Mouse (Mus musculus) testis, adult 2 months (tissue): ENCODE data around the gene Susd1. TPM values are rescaled to one million over a fixed set of nuclear protein-coding genes. Genes with fewer than 3 reads are reported as not detected.

Experiments used
- H3K27ac ChIP-seq: fragments of 200-500 bp; 2 replicates; pipeline ENCODE4 v1.5.1; 2012; ENCODE audit warnings: low read depth, low read length; ENCODE audit not compliant: control insufficient read depth, insufficient read depth
- H3K27me3 ChIP-seq: fragments of 200-500 bp; 2 replicates; pipeline ENCODE4 v1.6.1; 2012; ENCODE audit warnings: mild to moderate bottlenecking, low read length, moderate library complexity; ENCODE audit not compliant: control insufficient read depth, insufficient read depth
- H3K36me3 ChIP-seq: fragments of 200-500 bp; 2 replicates; pipeline ENCODE4 v1.6.1; 2012; ENCODE audit warnings: mild to moderate bottlenecking, low read length; ENCODE audit not compliant: control insufficient read depth, insufficient read depth
- H3K4me1 ChIP-seq: fragments of 200-500 bp; 2 replicates; pipeline ENCODE4 v1.6.1; 2012; ENCODE audit warnings: low read length; ENCODE audit not compliant: control insufficient read depth, insufficient read depth
- H3K4me3 ChIP-seq: fragments of 200-500 bp; 2 replicates; pipeline ENCODE4 v1.5.1; 2012; ENCODE audit warnings: low read depth, mild to moderate bottlenecking, low read length, moderate library complexity, mixed read lengths; ENCODE audit not compliant: control insufficient read depth
- CTCF ChIP-seq: fragments of 200-500 bp; IDR thresholded peaks from 2 replicates; pipeline ENCODE4 v1.5.1; 2012; ENCODE audit warnings: low read depth, mild to moderate bottlenecking, inconsistent platforms, low read length, moderate library complexity; ENCODE audit not compliant: control insufficient read depth, insufficient read depth, insufficient replicate concordance
- POLR2A ChIP-seq: fragments of 200-500 bp; IDR thresholded peaks from 2 replicates; pipeline ENCODE4 v1.6.1; 2012; ENCODE audit warnings: low read depth, mild to moderate bottlenecking, inconsistent platforms, low read length, moderate library complexity; ENCODE audit not compliant: control insufficient read depth
- polyA plus RNA-seq: library from polyadenylated mRNA; depleted of rRNA; stranded (reverse); fragments of >200 nt; gene quantifications from 2 replicates; pipeline ENCODE4 v1.2.3, GENCODE M21; 2012

Susd1 gene
- polyA plus RNA-seq, 1 experiment: 4.8 TPM

DNA sequence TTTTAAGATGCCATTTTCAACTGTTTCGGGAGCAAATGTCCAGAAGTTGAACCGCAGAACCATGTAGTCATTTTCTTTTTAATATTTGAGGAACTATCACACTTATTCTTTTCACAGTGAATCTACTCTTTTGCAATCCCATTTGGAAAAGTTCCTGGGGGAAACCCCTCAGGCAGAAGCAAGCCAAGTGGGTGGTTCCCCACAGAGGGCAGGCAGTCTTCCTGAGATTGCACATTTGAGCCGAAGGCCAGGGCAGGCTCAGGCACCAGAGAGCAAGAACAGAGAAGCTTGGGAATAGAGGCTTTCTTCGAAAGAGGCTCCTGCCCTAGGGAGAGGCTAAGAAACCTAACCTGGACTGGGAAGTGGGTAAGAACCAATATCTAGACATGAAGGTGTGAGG is 19.2 kb downstream of the Susd1 start:
- no peak overlapping the region for H3K27ac ChIP-seq
- no peaks in the 10 kb centered on the region for H3K27me3 ChIP-seq
- H3K4me1 ChIP-seq: no peaks in the 10 kb centered on the region
- no peak overlapping the region for H3K4me3 ChIP-seq
- H3K36me3 ChIP-seq: no peaks in the 10 kb centered on the region
- no peak for TF ChIP-seq CTCF
- TF ChIP-seq POLR2A: no peak

DNA sequence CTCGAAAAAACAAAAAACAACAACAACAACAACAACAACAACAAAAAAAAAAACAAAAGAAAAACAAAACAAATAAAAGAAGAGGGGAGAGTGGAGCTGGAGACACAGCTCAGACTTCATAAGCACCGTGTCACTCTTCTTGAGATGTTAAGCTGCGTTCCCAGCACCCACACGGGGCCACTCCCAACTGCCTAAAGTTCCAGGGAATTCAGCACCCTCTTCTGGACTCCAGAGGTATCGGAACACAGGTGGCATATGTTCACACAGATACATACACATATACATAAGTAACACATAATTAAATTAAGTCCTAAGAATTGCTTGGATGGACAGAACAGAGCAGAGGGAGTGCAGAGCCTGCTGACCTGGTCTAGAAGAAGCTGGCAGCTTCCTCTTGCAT is 25.0 kb downstream of the Susd1 start:
- Histone ChIP-seq H3K36me3 (no peaks in the 10 kb centered on the region), H3K4me1 (no peaks in the 10 kb centered on the region), H3K27ac (no peak overlapping the region), H3K27me3 (no peaks in the 10 kb centered on the region), H3K4me3 (no peak overlapping the region)
- TF ChIP-seq POLR2A (no peak), CTCF (no peak)

DNA sequence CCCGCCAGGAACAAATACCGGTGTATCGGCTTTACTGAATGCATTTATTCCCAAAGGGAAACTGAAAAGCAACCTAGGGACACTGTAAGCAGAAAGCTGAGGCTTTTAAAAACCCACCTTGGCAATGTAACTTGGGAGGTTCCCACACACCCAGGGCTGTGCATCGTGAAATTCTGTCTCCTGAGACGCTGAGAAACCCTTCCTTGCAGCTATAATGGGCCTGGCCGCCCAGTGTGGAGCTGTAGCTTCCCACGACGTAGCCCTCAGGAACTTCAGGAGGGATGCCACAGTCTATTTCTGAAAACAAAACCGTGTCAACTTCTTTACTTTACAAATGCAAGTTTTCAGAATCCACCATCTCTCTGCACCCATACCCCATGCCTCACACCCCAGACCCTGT is 27.3 kb downstream of the Susd1 start:
- H3K4me1 ChIP-seq: no peaks in the 10 kb centered on the region
- TF ChIP-seq CTCF (no peak), POLR2A (no peak)
- no peak overlapping the region for H3K4me3 ChIP-seq

DNA sequence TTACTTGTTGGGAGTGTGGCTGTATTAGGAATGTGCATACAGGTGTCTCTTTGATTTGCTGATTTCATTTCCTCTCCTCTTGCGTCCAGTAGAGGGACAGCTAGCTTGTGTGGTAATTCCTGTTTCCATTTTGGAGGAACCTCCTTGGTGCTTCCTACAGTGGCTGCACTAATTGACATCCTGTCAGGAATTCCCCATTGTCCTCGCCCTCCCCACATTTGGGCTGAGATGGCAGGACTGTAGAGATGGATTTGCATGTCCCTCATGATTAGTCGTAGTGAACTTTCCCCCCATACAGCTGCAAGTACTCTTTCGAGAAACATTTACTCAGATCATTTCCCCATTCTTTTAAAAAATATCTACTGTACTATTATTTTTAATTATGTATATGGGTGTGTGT is 30.7 kb downstream of the Susd1 start:
- no peaks in the 10 kb centered on the region for H3K36me3 ChIP-seq
- no peak overlapping the region for H3K4me3 ChIP-seq
- no peak for TF ChIP-seq CTCF
- no peak for TF ChIP-seq POLR2A
- H3K27me3 ChIP-seq: no peaks in the 10 kb centered on the region
- H3K4me1 ChIP-seq: no peaks in the 10 kb centered on the region
- H3K27ac ChIP-seq: no peak overlapping the region

More for the DNA sequence above, 27.3 kb downstream of the Susd1 start:
- Histone ChIP-seq H3K36me3 (no peaks in the 10 kb centered on the region), H3K27ac (no peak overlapping the region), H3K27me3 (no peaks in the 10 kb centered on the region)

DNA sequence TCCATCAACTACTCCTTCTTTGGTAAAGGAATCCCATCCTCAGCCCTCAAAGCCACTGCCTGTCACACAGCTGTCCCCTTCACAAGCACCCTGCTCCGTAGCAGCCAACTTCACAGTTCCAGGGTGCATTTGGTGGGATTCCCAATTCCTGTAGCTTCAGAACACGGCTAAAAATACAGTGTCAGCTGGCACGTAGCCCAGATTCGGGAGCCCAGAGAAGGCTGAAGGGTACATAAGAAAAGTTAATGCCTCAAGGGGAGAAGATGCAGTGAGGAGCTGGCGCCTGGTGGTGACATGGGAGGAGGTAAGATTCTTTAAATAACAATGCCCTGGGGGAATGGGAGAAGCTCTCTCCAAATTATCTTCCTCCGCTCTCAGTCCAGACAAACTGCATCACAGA is 34.1 kb downstream of the Susd1 start:
- no peak for TF ChIP-seq CTCF
- TF ChIP-seq POLR2A: no peak
- no peak overlapping the region for H3K27ac ChIP-seq
- no peaks in the 10 kb centered on the region for H3K36me3 ChIP-seq
- no peaks in the 10 kb centered on the region for H3K27me3 ChIP-seq
- no peak overlapping the region for H3K4me3 ChIP-seq
- no peaks in the 10 kb centered on the region for H3K4me1 ChIP-seq

DNA sequence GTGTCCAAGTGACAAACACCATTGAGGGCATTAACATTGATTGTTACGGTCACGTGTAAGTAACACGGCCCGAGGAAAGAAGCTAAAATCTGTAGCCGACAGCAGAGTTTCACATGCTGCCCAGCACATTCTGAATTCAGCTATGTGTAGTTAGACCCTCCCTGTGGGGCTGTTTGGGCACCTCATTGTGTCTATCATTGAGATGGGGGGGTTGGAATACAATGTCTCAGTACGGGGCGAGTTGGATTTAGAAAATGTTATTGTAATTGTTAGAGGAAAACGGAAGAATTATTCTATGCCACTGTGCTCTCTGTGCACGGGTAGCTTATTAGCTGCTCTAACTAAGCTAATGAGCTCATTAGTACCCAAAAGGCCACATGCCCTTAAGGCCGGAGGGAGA is 37.5 kb downstream of the Susd1 start:
- H3K27ac ChIP-seq: no peak overlapping the region
- H3K36me3 ChIP-seq: no peaks in the 10 kb centered on the region
- TF ChIP-seq CTCF: no peak
- no peak for TF ChIP-seq POLR2A
- H3K27me3 ChIP-seq: no peaks in the 10 kb centered on the region
- H3K4me1 ChIP-seq: no peaks in the 10 kb centered on the region
- no peak overlapping the region for H3K4me3 ChIP-seq

DNA sequence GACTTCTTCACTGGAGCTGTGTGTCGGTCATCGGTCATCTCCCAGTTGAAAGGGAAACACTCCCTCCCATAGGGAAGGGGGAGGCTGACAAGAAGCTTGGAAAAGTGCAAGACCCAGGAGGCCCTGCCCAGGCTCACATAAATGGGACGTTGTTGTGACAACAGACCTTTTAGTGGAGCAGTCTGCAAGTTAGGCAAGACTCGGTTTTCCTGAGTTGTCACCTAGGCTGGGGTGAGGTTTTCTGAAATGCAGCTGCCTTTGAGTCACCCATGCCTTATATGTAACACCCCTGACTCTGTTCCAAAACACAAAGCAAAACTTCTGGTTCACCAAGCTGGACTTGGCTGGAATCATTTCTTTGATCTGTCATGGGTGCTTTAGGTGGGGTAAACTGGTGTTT is 39.1 kb downstream of the Susd1 start:
- no peak overlapping the region for H3K4me3 ChIP-seq
- no peaks in the 10 kb centered on the region for H3K4me1 ChIP-seq
- H3K27me3 ChIP-seq: no peaks in the 10 kb centered on the region
- TF ChIP-seq CTCF: no peak
- no peak for TF ChIP-seq POLR2A
- no peaks in the 10 kb centered on the region for H3K36me3 ChIP-seq
- no peak overlapping the region for H3K27ac ChIP-seq

DNA sequence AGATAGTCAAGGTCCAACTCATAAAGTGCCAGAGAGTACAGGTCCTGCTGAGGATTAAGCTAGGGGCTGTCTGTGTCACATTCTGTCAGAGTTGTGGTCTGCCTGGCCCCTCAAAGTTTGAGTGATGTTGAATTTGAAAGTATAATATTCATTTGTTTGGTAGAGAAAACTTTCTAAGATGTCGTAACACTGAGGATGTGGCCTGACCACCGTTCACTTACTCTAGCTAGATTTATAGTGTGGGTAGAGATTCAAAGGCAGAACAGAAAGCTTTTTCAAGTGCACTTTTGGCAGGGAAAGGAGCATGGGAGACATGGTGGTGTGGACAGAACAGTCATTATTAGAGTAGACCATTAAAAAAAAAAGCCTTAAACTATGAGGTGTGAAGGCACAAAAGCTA is 42.9 kb downstream of the Susd1 start:
- H3K4me1 ChIP-seq: no peaks in the 10 kb centered on the region
- TF ChIP-seq CTCF (no peak), POLR2A (no peak)

More for the DNA sequence above, 42.9 kb downstream of the Susd1 start:
- Histone ChIP-seq H3K36me3 (no peaks in the 10 kb centered on the region), H3K27ac (no peak overlapping the region), H3K4me3 (no peak overlapping the region), H3K27me3 (no peaks in the 10 kb centered on the region)
